Mouse (Mus musculus) thymus, postnatal 0 days (tissue): ENCODE data around the gene Gm3739. TPM values are rescaled to one million over a fixed set of nuclear protein-coding genes. Genes with fewer than 3 reads are reported as not detected.
A peak's percentile ranks its signal among the peaks of the same experiment; 100 is the strongest.
"Not testable (repeated sequence)": the region's sequence is repeated elsewhere in the genome, so short reads cannot be mapped to it uniquely, and the experiment has no call there.

Experiments used
- DNase-seq: peaks from one replicate; pipeline ENCODE4 v3.0.0-alpha.2; 2015; ENCODE audit warnings: low spot score
- polyA plus RNA-seq: library from polyadenylated mRNA; unstranded; fragments of >200 nt; fragmentation: Nextera tagmentation; extraction: Ambion mirVana; gene quantifications from 2 replicates; pipeline ENCODE4 v1.2.1, GENCODE M21; 2015

Gene Gm3739
- polyA plus RNA-seq, result 0.52 and 0.60 TPM in 2 replicates

DNA sequence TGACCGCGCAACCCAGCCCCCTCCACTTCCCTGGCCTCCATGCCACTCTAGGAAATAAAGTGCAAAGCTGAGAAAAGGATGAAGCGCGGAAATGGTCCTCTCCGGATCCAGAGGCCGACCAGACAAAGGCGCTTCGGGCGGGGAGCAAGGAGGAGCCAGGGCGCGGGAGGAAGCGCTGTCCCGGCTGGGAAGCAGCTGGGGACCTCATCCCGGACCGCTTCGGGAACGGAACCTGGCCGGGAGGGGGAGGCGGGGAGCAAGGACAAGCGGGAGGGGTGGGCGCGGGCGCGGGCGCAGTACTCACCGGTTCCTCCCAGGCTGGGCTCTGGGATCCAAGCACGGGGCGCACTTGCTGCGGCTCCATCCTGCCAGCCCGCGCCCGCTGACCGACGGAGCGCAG is at the start of gene Gm3739:
Gm3739 (minus strand) TSS at position 389 of the 400 bp plus-strand sequence.
- not testable (repeated sequence) for DNase-seq

DNA sequence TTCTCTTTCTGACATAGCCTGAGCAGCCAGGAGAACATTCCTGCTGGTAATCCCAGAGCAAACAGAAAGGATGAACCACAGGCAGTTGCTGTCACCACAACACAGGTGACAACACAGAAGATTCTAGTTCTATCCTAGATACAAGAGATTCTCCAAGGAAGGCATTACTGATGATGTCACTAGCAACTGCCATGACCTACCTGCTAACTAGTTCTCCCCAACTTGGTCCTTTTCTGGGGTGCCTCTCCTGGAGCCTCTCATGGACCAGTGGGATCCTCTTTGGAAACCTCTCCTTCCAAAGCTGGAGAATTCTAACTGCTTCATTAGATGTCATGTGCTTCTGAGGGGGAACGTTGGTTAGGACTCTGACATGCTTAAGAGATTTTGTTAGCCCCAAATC is 17.4 kb upstream of the Gm3739 start, which contains the start of gene Gm5797:
Gm5797 (minus strand) TSS at position 101 of the 400 bp plus-strand sequence.
- DNase-seq, result not testable (repeated sequence)

DNA sequence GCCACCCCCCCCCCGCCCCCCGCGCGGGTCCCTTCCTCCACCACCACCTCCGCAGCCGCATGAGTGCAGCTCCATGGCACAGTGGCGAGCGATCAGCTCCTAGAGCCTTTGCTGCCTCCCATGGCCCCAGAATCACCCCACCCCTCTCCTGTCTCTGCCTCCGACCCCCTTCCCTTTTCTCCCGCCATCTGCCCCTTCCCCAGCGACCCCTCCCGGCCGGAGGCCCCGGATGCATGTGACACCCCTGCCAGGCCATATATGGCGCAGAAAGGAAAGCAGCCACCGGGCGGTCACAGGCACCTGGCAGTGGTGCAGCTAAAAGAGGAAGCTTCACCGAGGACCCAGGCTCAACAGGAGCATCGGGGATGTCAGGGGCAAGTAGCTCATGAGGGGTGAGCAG is 244 bp upstream of the Gm3739 start:
- peak; percentile 24 for DNase-seq

GRCm38 (mm10) chr14:7264614-7265013 is 50.2 kb downstream of the Gm3739 start, which contains the start of gene Gm3727:
Gm3727 (minus strand) TSS chr14:7264714.
- DNase-seq, result not testable (repeated sequence)

Other genes with a start within 250 kb of the Gm3739 start
- 0.62 and 0.71 TPM in 2 replicates for gene Gm3696, start 214.4 kb downstream of the Gm3739 start, polyA plus RNA-seq
- gene Gm6676, start 189.6 kb downstream of the Gm3739 start, polyA plus RNA-seq, result not detected in 2 replicates
- 1.1 and 1.3 TPM in 2 replicates for gene Gm3512, start 140.5 kb downstream of the Gm3739 start, polyA plus RNA-seq
- not detected in 2 replicates for gene Gm16434, start 120.5 kb downstream of the Gm3739 start, polyA plus RNA-seq
- not detected in 2 replicates for gene Gm3727, start 50.3 kb downstream of the Gm3739 start, polyA plus RNA-seq
- gene Gm5797, start 17.3 kb upstream of the Gm3739 start, polyA plus RNA-seq, result 0.29 TPM in 1 of 2 replicates, not detected in the other
- not detected in 2 replicates for gene Gm8374, start 50.1 kb upstream of the Gm3739 start, polyA plus RNA-seq
- not detected in 2 replicates for gene Gm3755, start 135.9 kb upstream of the Gm3739 start, polyA plus RNA-seq
- 0.10 and 0.32 TPM in 2 replicates for gene Gm3752, start 168.7 kb upstream of the Gm3739 start, polyA plus RNA-seq